Mouse (Mus musculus) liver, adult 2 months (tissue): ENCODE measurements around the gene Mpp3.

Experiments
- CTCF ChIP-seq: fragments of 200-500 bp; IDR thresholded peaks from 2 replicates; pipeline ENCODE4 v1.5.1; 2011; ENCODE audit warnings: low read depth, low read length, control low read depth
- POLR2A ChIP-seq: fragments of 200-500 bp; IDR thresholded peaks from 2 replicates; pipeline ENCODE4 v1.6.1; 2011; ENCODE audit warnings: low read length, control low read depth; ENCODE audit not compliant: insufficient read depth; ENCODE audit errors: extremely low read depth

GRCm38 (mm10) chr11:102026694-102027360 is 1.4 kb downstream of the Mpp3 start:
- TF ChIP-seq CTCF (no peak), POLR2A (no peak)
